Mouse (Mus musculus) liver, embryonic 14.5 days (tissue): Measurements from ENCODE around the gene Ccr9. TPM values are rescaled to one million over a fixed set of nuclear protein-coding genes. Genes with fewer than 3 reads are reported as not detected.

Experiments
- ATAC-seq: fragments of 200-750 bp; cut with Nextera tagmentation; 2 replicates; pipeline ENCODE4 v1.8.0; 2017; ENCODE audit warnings: moderate number of reproducible peaks, mild to moderate bottlenecking, moderate library complexity; ENCODE audit not compliant: insufficient read depth
- DNase-seq, 3 experiments: peaks; one replicate each; pipeline ENCODE4 v3.0.0-alpha.2; 2012 to 2013; ENCODE audit warnings: low read depth in 3 of 3, low spot score in 3 of 3
- H3K27ac ChIP-seq: fragments of 300-500 bp; sonication (generic); 2 replicates; pipeline ENCODE4 v1.5.1; 2014; ENCODE audit warnings: moderate library complexity, mild to moderate bottlenecking, control low read depth, inconsistent platforms
- H3K27me3 ChIP-seq: fragments of 300-500 bp; sonication (generic); 2 replicates; pipeline ENCODE4 v1.6.1; 2014; ENCODE audit warnings: mild to moderate bottlenecking, low read length, moderate library complexity; ENCODE audit not compliant: control insufficient read depth, insufficient read depth
- H3K36me3 ChIP-seq: fragments of 300-500 bp; sonication (generic); replicated peaks from 2 replicates; pipeline ENCODE4 v1.6.1; 2014; ENCODE audit warnings: low read depth; ENCODE audit not compliant: control insufficient read depth, insufficient read depth
- H3K4me1 ChIP-seq, 2 experiments: fragments of 200-500 bp in 1 of 2; fragments of 300-500 bp in 1 of 2; sonication (generic) in 1 of 2; replicated peaks; 2 replicates each; pipeline ENCODE4 v1.6.1; 2012 to 2014; ENCODE audit warnings: antibody characterized with exemption in 1 of 2, inconsistent platforms in 1 of 2, low read length in 1 of 2; ENCODE audit not compliant: control insufficient read depth in 2 of 2, insufficient read depth in 2 of 2
- H3K4me2 ChIP-seq: fragments of 300-500 bp; sonication (generic); 2 replicates; pipeline ENCODE4 v1.6.1; 2014; ENCODE audit warnings: low read depth, mild to moderate bottlenecking, control low read depth, moderate library complexity
- H3K4me3 ChIP-seq, 2 experiments: fragments of 200-500 bp in 1 of 2; fragments of 300-500 bp in 1 of 2; sonication (generic) in 1 of 2; 2 replicates each; pipeline ENCODE4 v1.5.1; 2012 to 2014; ENCODE audit warnings: low read depth in 2 of 2, low read length in 2 of 2, mild to moderate bottlenecking in 2 of 2, control low read depth in 1 of 2, inconsistent platforms in 1 of 2, moderate library complexity in 1 of 2; ENCODE audit not compliant: insufficient read depth in 1 of 2
- H3K9ac ChIP-seq: fragments of 300-500 bp; sonication (generic); replicated peaks from 2 replicates; pipeline ENCODE4 v1.6.1; 2014; ENCODE audit warnings: mild to moderate bottlenecking, control low read depth, moderate library complexity
- H3K9me3 ChIP-seq: fragments of 300-500 bp; sonication (generic); 2 replicates; pipeline ENCODE4 v1.6.1; 2016; ENCODE audit warnings: low read length, mixed read lengths; ENCODE audit not compliant: control insufficient read depth
- CTCF ChIP-seq: IDR thresholded peaks from 2 replicates; pipeline ENCODE4 v1.5.1; 2016; ENCODE audit warnings: antibody characterized with exemption, low read depth, control low read depth
- EP300 ChIP-seq: IDR thresholded peaks from 2 replicates; pipeline ENCODE4 v1.6.1; 2016; ENCODE audit warnings: antibody characterized with exemption, low read depth
- WGBS: fragments of 180-500 bp; shearing (Covaris S2); extraction: QIAGEN DNeasy Blood & Tissue Kit; methylation state at CpG from one replicate; pipeline ENCODE4 v1.1.7; 2014; ENCODE audit not compliant: insufficient replicate concordance; 5-methylcytosine and 5-hydroxymethylcytosine counted together
- polyA plus RNA-seq, 2 experiments: library from polyadenylated mRNA; depleted of rRNA in 1 of 2; stranded (reverse) in 1 of 2; unstranded in 1 of 2; fragments of >200 nt; fragmentation: Nextera tagmentation in 1 of 2; extraction: Ambion mirVana in 1 of 2; gene quantifications; 2 replicates each; pipeline versions ENCODE4 v1.2.1 to v1.2.3; 2012 to 2014

Ccr9 gene
- polyA plus RNA-seq, 2 experiments = 0.12 to 0.14 TPM

DNA sequence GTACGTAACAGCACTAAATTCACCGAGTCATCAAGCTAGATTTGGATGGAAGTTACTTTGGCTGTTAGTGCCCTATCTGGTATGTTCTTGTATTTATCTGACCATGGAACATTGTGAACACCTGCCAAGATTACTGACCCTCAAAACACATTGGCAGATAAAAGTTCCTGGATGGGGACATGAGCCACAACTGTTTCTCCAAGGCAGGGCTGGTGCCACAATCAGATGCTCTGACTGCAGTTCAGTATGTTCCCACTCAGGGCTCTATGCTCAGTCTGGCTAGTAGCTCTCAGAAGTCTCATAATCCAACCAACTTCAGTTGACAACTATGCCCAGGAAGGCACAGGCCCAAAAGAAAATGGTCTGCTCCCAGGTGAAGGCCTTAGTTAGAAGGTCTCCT is 124.2 kb downstream of the Ccr9 start:
- TF ChIP-seq CTCF = no peak
- no peak for TF ChIP-seq EP300
- no peak overlapping the region for H3K4me2 ChIP-seq
- no peak overlapping the region for H3K27ac ChIP-seq
- no peak for DNase-seq
- H3K9me3 ChIP-seq = no peaks in the 10 kb centered on the region
- WGBS = 67% methylated on average over 2 of the region's 2 CpGs
- H3K9ac ChIP-seq = no peak overlapping the region
- ATAC-seq = no peak
- H3K4me3 ChIP-seq = no peak overlapping the region
- peaks cover 3% of the 10 kb centered on the region for H3K36me3 ChIP-seq
- H3K4me1 ChIP-seq = no peaks in the 10 kb centered on the region
- H3K27me3 ChIP-seq = no peaks in the 10 kb centered on the region

DNA sequence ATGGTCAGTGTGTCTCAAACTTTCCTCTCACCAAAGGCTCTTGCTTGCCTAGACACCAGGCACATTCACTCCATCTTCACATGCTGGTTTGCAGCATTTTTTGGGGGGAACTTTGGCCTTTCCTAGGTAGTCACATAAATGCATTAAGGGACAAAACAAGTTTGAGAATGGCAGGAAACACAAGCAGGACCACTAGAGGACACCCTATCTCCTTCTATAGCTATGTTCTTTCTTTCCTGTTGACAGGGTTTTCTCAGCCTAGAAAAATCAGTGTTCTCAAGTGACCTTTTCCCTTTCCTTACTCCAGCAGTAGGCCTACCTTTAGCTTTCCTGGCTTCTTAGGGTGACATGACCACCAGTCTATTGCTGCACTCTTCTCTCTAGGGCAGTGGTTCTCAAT is 124.7 kb downstream of the Ccr9 start:
- TF ChIP-seq EP300 = no peak
- TF ChIP-seq CTCF = no peak
- Histone ChIP-seq H3K27ac (no peak overlapping the region), H3K4me3 (no peak overlapping the region), H3K27me3 (no peaks in the 10 kb centered on the region), H3K4me2 (no peak overlapping the region), H3K9ac (no peak overlapping the region), H3K36me3 (peaks cover 3% of the 10 kb centered on the region), H3K9me3 (no peaks in the 10 kb centered on the region), H3K4me1 (no peaks in the 10 kb centered on the region)
- ATAC-seq = no peak
- no peak for DNase-seq

DNA sequence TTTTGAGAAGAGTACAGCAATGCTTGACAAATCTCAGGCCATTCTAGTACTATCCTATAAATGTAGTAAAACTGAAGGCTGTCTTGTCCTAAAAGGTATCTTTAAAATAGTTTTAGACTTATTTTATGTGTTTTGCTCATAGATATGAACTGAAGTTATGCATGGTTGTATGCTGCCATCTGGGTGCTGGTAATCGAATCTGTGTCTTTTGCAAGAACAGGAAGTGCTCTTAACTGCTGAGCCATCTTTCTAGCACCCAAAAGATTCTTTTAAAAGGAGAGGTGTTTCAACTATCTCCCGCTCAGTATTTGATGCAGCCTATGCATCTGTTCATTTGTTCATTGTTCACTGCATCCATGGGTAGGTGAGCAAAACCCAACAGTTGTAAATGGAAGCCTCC is 127.0 kb downstream of the Ccr9 start:
- H3K27ac ChIP-seq = no peak overlapping the region
- H3K4me2 ChIP-seq = no peak overlapping the region
- no peak overlapping the region for H3K4me3 ChIP-seq
- H3K36me3 ChIP-seq = peaks cover under 1% of the 10 kb centered on the region; the same call in 1 of the 2 replicates
- TF ChIP-seq EP300 (no peak), CTCF (no peak)
- no peaks in the 10 kb centered on the region for H3K9me3 ChIP-seq
- WGBS = 61% methylated on average over 2 of the region's 2 CpGs
- no peaks in the 10 kb centered on the region for H3K4me1 ChIP-seq
- no peak for DNase-seq
- no peak overlapping the region for H3K9ac ChIP-seq
- H3K27me3 ChIP-seq = no peaks in the 10 kb centered on the region
- no peak for ATAC-seq

DNA sequence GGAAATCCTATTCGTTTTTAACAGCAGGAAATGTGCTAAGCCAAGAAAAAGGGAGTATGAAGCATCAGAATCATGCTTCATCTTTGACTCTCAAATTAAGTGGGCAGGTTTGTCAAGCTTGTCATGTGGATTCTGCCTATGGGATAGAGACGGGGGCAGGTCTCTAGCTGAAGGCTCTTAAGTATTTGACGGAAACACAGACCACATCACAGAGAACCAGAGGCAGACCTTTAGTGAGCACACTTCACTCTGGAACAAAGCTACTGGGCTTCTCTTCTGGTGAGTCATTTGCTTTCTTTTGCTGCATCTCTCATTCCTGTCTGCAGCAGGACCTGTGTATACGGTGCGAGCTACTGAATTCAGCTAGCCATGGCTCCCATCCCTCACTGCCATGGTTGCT is 128.0 kb downstream of the Ccr9 start, which contains the start of gene Cxcr6:
TSS of gene Cxcr6 (plus strand) at position 209 of the 400 bp plus-strand sequence.
- Histone ChIP-seq H3K27me3 (no peaks in the 10 kb centered on the region), H3K27ac (no peak within 1 kb of the TSS), H3K9ac (no peak within 1 kb of the TSS), H3K36me3 (no peaks in the 10 kb centered on the region), H3K4me2 (no peak within 1 kb of the TSS), H3K9me3 (no peaks in the 10 kb centered on the region), H3K4me3 (no peak within 1 kb of the TSS), H3K4me1 (no peaks in the 10 kb centered on the region)
- ATAC-seq (no peak), DNase-seq (no peak)
- TF ChIP-seq EP300 (no peak), CTCF (no peak)
- 80% methylated on average over 5 of the region's 5 CpGs for WGBS

DNA sequence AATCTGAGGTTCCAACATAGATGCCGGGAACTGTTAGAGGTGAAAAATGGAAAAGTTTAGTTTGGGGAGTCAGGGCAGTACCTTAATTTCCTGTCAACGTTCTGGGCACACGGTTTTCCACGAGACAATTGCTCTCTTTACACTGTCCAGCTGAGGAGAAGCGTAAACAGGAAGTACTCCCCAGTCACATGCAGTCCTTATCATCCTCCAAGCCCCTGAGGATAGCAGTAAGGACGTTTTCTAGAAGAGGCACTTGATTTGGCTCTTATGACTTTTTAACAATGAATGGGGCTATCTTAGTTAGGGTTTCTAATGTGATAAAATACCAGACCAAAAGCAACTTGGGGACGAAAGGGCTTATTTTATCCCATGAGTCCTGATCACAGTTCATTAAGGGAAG is 130.3 kb downstream of the Ccr9 start:
- Histone ChIP-seq H3K4me1 (no peaks in the 10 kb centered on the region), H3K27ac (no peak overlapping the region), H3K9me3 (no peaks in the 10 kb centered on the region), H3K36me3 (no peaks in the 10 kb centered on the region), H3K27me3 (no peaks in the 10 kb centered on the region), H3K4me2 (no peak overlapping the region), H3K4me3 (no peak overlapping the region), H3K9ac (no peak overlapping the region)
- WGBS = 35% methylated on average over 7 of the region's 7 CpGs
- TF ChIP-seq EP300 (no peak), CTCF (no peak)
- ATAC-seq (no peak), DNase-seq (no peak)

DNA sequence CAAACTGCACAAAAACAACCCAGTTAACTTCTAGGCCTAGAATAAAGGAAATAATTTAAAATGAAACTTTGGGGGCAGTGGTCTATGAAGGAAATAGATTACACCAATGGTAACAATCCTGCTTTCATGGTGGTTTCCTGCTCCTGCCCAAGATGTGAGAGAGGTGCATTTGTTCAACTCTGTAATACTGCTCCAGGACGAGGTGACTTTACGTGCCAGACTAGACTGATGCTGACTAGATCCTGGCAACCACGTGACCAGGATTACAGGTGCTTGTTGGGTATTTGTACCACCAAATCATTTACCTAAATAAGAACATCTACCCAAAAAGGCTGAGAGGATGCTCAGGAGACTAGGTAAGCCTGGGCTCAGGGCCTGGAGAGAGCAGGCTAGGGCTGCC is 133.6 kb downstream of the Ccr9 start:
- Histone ChIP-seq H3K27ac (no peak overlapping the region), H3K4me2 (no peak overlapping the region), H3K9ac (no peak overlapping the region), H3K9me3 (no peaks in the 10 kb centered on the region), H3K4me1 (no peaks in the 10 kb centered on the region), H3K36me3 (peaks cover 8% of the 10 kb centered on the region), H3K27me3 (no peaks in the 10 kb centered on the region), H3K4me3 (no peak overlapping the region)
- 67% methylated on average over 3 of the region's 3 CpGs for WGBS
- no peak for ATAC-seq
- DNase-seq = no peak
- TF ChIP-seq CTCF = no peak
- TF ChIP-seq EP300 = no peak
